10 mouse cellular contexts compared by ENCODE assay signal in genomic region chr1:63182636-63183270, GRCm38 (mm10). TPM values are rescaled to one million over a fixed set of nuclear protein-coding genes. Genes with fewer than 3 reads are reported as not detected.
DNase-seq lines count a peak whose midpoint lies in the region; ATAC-seq and TF ChIP-seq lines count a peak whose summit lies in the region.
"Had no signal": no experiment of that assay in that cellular context is flagged by ENCODE, and none has a peak within 500 bp of the region (broad histone marks: within the 10 kb centered on the region; RNA-seq: fewer than 3 reads in every experiment).

No protein-coding gene starts in this region.

- H3K4me2 ChIP-seq in forebrain, embryonic 11.5 days (ENCODE audit: low read depth, low read length, severe bottlenecking), result no peak overlapping the region
- H3K4me2 ChIP-seq: liver, embryonic 15.5 days; stomach, embryonic 15.5 days had no signal

- ATAC-seq in forebrain, embryonic 11.5 days (replicated peaks; ENCODE audit: low FRiP score), result no peak

- H3K27ac ChIP-seq in forebrain, embryonic 11.5 days (ENCODE audit: low read depth, low read length), result no peak overlapping the region
- H3K27ac ChIP-seq: liver, embryonic 15.5 days; stomach, embryonic 15.5 days had no signal

- TF ChIP-seq POLR2A in lung, adult 2 months (IDR thresholded peaks at IDR 0.05; ENCODE audit: borderline replicate concordance, extremely low read depth, low read depth, low read length), result no peak

- no peaks in the 10 kb centered on the region for H3K9me3 ChIP-seq in forebrain, embryonic 11.5 days (ENCODE audit: control insufficient read depth, low read length)
- H3K9me3 ChIP-seq: liver, embryonic 15.5 days; stomach, embryonic 15.5 days had no signal

- peak; percentile 77 for DNase-seq in testis, postnatal 10 days (ENCODE audit: low spot score)
- no peak for DNase-seq in testis, postnatal 14 days (ENCODE audit: low spot score)
- peak; percentile 55 for DNase-seq in adrenal gland, postnatal 25 days
- peak; percentile 63 for DNase-seq in forebrain, embryonic 11.5 days (ENCODE audit: low spot score)
- peak; percentile 76 for DNase-seq in kidney, postnatal 10 days
- DNase-seq in lung, adult 2 months, result peak; percentile 45
- DNase-seq in right cerebral cortex, postnatal 25 days, result peak; percentile 58

- no peak overlapping the region for H3K4me3 ChIP-seq in forebrain, embryonic 11.5 days (ENCODE audit: low read depth, low read length)
- H3K4me3 ChIP-seq in lung, adult 2 months (replicated peaks; ENCODE audit: extremely low read depth, low read depth, low read length), result no peak overlapping the region
- H3K4me3 ChIP-seq: erythroblast, embryonic 14.5 days; liver, embryonic 15.5 days; stomach, embryonic 15.5 days had no signal

- peaks cover 3% of the 10 kb centered on the region; the same call in 1 of the 2 replicates for H3K36me3 ChIP-seq in forebrain, embryonic 11.5 days (ENCODE audit: control insufficient read depth, insufficient read depth, low read length)

- H3K4me1 ChIP-seq in forebrain, embryonic 11.5 days (replicated peaks; ENCODE audit: control insufficient read depth, insufficient read depth, low read length), result peaks cover 5% of the 10 kb centered on the region
- peaks cover 3% of the 10 kb centered on the region; the same call in 1 of the 2 replicates for H3K4me1 ChIP-seq in lung, adult 2 months (ENCODE audit: control insufficient read depth, insufficient read depth, low read length)

- WGBS in forebrain, embryonic 11.5 days, result 63% methylated on average over 10 of the region's 10 CpGs
- WGBS in lung, adult 2 months, result 59% methylated on average over 10 of the region's 10 CpGs

- no peak for TF ChIP-seq CTCF in lung, adult 2 months (IDR thresholded peaks at IDR 0.05; ENCODE audit: insufficient read depth, low read length)

- H3K27me3 ChIP-seq in forebrain, embryonic 11.5 days (ENCODE audit: control insufficient read depth, insufficient read depth, low read length), result no peaks in the 10 kb centered on the region
- H3K27me3 ChIP-seq: liver, embryonic 15.5 days; stomach, embryonic 15.5 days had no signal

- no peak overlapping the region for H3K9ac ChIP-seq in forebrain, embryonic 11.5 days (ENCODE audit: low read length)
- H3K9ac ChIP-seq: liver, embryonic 15.5 days; stomach, embryonic 15.5 days had no signal

RNA-seq across cellular contexts. Expression of gene Ndufs1, which starts 6.1 kb away (rescaled TPM):
- 252 TPM in 2 replicates for total RNA-seq in adrenal gland, postnatal 25 days (2021)
- polyA plus RNA-seq in forebrain, embryonic 11.5 days (2014; fragmentation: Nextera tagmentation; extraction: Ambion mirVana), result 136 and 137 TPM in 2 replicates
- polyA plus RNA-seq in lung, adult 2 months (2012; rRNA removed), result 17.8 and 29.6 TPM in 2 replicates

RNA-seq across cellular contexts. Expression of gene Eef1b2, which starts 6.1 kb away (rescaled TPM):
- 577 and 595 TPM in 2 replicates for total RNA-seq in adrenal gland, postnatal 25 days (2021)
- 502 and 538 TPM in 2 replicates for polyA plus RNA-seq in forebrain, embryonic 11.5 days (2014; fragmentation: Nextera tagmentation; extraction: Ambion mirVana)
- 192 and 217 TPM in 2 replicates for polyA plus RNA-seq in lung, adult 2 months (2012; rRNA removed)

RNA-seq across cellular contexts. Expression of gene Gpr1, which starts 31.6 kb away (rescaled TPM):
- total RNA-seq in adrenal gland, postnatal 25 days (2021), result 0.48 TPM in 1 of 2 replicates, not detected in the other
- polyA plus RNA-seq in forebrain, embryonic 11.5 days (2014; fragmentation: Nextera tagmentation; extraction: Ambion mirVana), result 0.35 TPM in 1 of 2 replicates, not detected in the other
- 0.06 TPM in 2 replicates for polyA plus RNA-seq in lung, adult 2 months (2012; rRNA removed)
- polyA plus RNA-seq: erythroblast, embryonic 14.5 days had no signal
